Mouse (Mus musculus): Measurements from ENCODE around the gene Tmed10. TPM values are rescaled to one million over a fixed set of nuclear protein-coding genes. Genes with fewer than 3 reads are reported as not detected.

Tmed10 gene
- polyA plus RNA-seq, 1 experiment from 2014 or later, result 357 TPM

GRCm38 (mm10) chr12:85339947-85340346 lies 34.7 kb downstream of the Tmed10 start:
- no peak; the same call in 1 of the 2 replicates for TF ChIP-seq CTCF (IDR thresholded peaks at IDR 0.05; ENCODE audit: low read depth)
- H3K9me3 ChIP-seq (replicated peaks; ENCODE audit: low read length), result no peaks in the 10 kb centered on the region
- DNase-seq (ENCODE audit: low spot score) (peak; percentile 37), ATAC-seq (replicated peaks; ENCODE audit: low FRiP score, low read depth) (no peak)
- H3K27ac ChIP-seq, result 0 out of 2 replicates have a peak overlapping the region, but pooled peaks have one; percentile 19
- peak overlapping the region; percentile 90 for H3K4me2 ChIP-seq (ENCODE audit: low read length)
- H3K36me3 ChIP-seq (ENCODE audit: insufficient read depth, low read length), result peaks cover 6% of the 10 kb centered on the region; the same call in 1 of the 2 replicates
- 38% methylated on average over 4 of the region's 4 CpGs for WGBS
- H3K4me1 ChIP-seq (replicated peaks; ENCODE audit: insufficient read depth, low read length), result peaks cover 8% of the 10 kb centered on the region
- H3K9ac ChIP-seq (ENCODE audit: low read depth, low read length), result no peak overlapping the region
- no peaks in the 10 kb centered on the region for H3K27me3 ChIP-seq (ENCODE audit: insufficient read depth, low read length)
- peak overlapping the region; percentile 99 for H3K4me3 ChIP-seq (replicated peaks; ENCODE audit: low read depth, low read length)

DNA sequence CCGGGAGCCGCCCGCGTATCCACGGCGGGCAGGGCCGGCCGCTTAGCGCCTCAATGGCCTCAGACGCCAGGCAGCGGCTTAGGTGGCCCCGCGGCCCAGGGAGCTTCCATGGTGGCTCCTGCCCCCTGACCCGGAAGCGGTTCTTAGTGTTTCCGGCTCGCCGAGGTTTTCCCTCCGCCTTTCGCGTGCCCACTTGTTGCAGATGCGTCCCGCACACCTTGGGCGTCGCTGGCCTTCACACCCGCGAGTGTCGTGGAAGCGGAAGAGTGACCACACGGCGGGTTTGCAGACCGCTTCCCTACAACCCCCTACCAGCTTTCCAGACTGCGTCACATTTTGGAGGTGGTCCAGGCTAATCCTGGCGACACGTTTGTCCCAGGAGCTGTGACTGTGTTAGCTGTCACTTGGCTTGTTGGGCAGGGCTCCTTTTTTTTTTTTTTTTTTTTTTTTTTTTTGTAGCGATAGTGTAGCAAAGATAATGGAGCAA lies 35.4 kb downstream of the Tmed10 start, which contains the start of gene Nek9:
Nek9 (minus strand) TSS at position 120 of the 487 bp plus-strand sequence.
- WGBS, result under 1% methylated on average over 36 of the region's 36 CpGs
- Histone ChIP-seq H3K27ac (peak within 1 kb of the TSS; percentile 92), H3K9me3 (replicated peaks; ENCODE audit: low read length) (no peaks in the 10 kb centered on the region), H3K9ac (ENCODE audit: low read depth, low read length) (peak within 1 kb of the TSS; percentile 99), H3K4me1 (replicated peaks; ENCODE audit: insufficient read depth, low read length) (peaks cover 8% of the 10 kb centered on the region), H3K4me2 (ENCODE audit: low read length) (peak within 1 kb of the TSS; percentile 90), H3K4me3 (replicated peaks; ENCODE audit: low read depth, low read length) (peak within 1 kb of the TSS; percentile 99), H3K36me3 (ENCODE audit: insufficient read depth, low read length) (peaks cover 9% of the 10 kb centered on the region), H3K27me3 (ENCODE audit: insufficient read depth, low read length) (no peaks in the 10 kb centered on the region)
- DNase-seq (ENCODE audit: low spot score) (peak; percentile 94), ATAC-seq (replicated peaks; ENCODE audit: low FRiP score, low read depth) (peak; percentile 85)
- no peak for TF ChIP-seq CTCF (IDR thresholded peaks at IDR 0.05; ENCODE audit: low read depth)

- H3K4me1 ChIP-seq (replicated peaks; ENCODE audit: insufficient read depth, low read length), result peaks cover 8% of the 10 kb centered on the region
- H3K36me3 ChIP-seq (ENCODE audit: insufficient read depth, low read length), result peaks cover 14% of the 10 kb centered on the region
- H3K9me3 ChIP-seq (replicated peaks; ENCODE audit: low read length), result no peaks in the 10 kb centered on the region
- H3K9ac ChIP-seq (ENCODE audit: low read depth, low read length), result peak overlapping the region; percentile 99
- ATAC-seq (replicated peaks; ENCODE audit: low FRiP score, low read depth), result peak; percentile 67
- peak; percentile 41 for DNase-seq (ENCODE audit: low spot score)
- TF ChIP-seq CTCF (IDR thresholded peaks at IDR 0.05; ENCODE audit: low read depth), result no peak
- H3K27ac ChIP-seq, result peak overlapping the region; percentile 92
- H3K27me3 ChIP-seq (ENCODE audit: insufficient read depth, low read length), result no peaks in the 10 kb centered on the region
- peak overlapping the region; percentile 90 for H3K4me2 ChIP-seq (ENCODE audit: low read length)
- WGBS, result 1% methylated on average over 42 of the region's 42 CpGs
- peak overlapping the region; percentile 99 for H3K4me3 ChIP-seq (replicated peaks; ENCODE audit: low read depth, low read length)
Measured at GRCm38 (mm10) chr12:85338815-85339214, 35.8 kb downstream of the Tmed10 start.

DNA sequence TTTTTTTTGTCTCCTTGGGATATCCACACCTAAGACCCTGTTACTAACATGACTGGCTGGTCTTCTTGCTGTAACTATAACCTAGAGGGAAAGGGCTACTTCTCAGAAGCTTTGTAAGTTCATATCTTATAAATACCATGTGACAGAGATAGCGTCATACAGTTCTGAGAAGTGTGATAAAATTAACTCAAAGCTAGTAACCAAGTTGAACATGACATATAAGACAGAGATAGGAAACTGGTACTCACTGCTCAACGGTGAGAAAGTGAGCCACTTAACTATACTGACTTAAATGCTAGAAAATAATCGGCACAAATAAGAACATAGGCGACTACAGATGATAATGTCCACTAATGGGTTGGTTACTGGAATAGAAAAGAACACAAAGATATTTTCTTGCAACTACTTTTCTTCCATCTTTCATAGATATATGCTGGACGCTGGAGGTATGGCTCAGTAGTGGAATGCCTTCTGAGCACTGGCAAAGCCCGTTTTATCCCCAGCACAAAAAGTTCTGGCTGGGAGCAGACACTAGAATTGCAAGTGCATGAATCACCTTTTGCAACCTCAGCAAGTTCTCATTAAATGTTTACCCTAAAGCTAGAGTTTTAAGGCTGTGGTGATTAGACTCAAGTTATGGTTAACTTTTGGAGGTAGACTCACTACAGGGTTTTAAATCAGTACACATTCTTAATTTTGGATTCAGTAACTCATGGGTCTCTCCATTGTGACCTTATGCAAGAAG lies 36.9 kb downstream of the Tmed10 start:
- Histone ChIP-seq H3K9ac (ENCODE audit: low read depth, low read length) (no peak overlapping the region; the same call in none of the 2 replicates), H3K4me3 (replicated peaks; ENCODE audit: low read depth, low read length) (peak overlapping the region; percentile 99; the same call in 1 of the 2 replicates), H3K4me1 (replicated peaks; ENCODE audit: insufficient read depth, low read length) (peaks cover 8% of the 10 kb centered on the region), H3K27ac (no peak overlapping the region), H3K36me3 (ENCODE audit: insufficient read depth, low read length) (peaks cover 21% of the 10 kb centered on the region), H3K9me3 (replicated peaks; ENCODE audit: low read length) (no peaks in the 10 kb centered on the region), H3K4me2 (ENCODE audit: low read length) (peak overlapping the region; percentile 90), H3K27me3 (ENCODE audit: insufficient read depth, low read length) (no peaks in the 10 kb centered on the region)
- DNase-seq (ENCODE audit: low spot score) (no peak), ATAC-seq (replicated peaks; ENCODE audit: low FRiP score, low read depth) (no peak)
- no peak for TF ChIP-seq CTCF (IDR thresholded peaks at IDR 0.05; ENCODE audit: low read depth)
- WGBS, result 81% methylated on average over 6 of the region's 6 CpGs

- Histone ChIP-seq H3K27ac (no peak overlapping the region), H3K4me3 (replicated peaks; ENCODE audit: low read depth, low read length) (no peak overlapping the region), H3K27me3 (ENCODE audit: insufficient read depth, low read length) (no peaks in the 10 kb centered on the region), H3K9me3 (replicated peaks; ENCODE audit: low read length) (no peaks in the 10 kb centered on the region), H3K9ac (ENCODE audit: low read depth, low read length) (no peak overlapping the region), H3K4me2 (ENCODE audit: low read length) (no peak overlapping the region), H3K4me1 (replicated peaks; ENCODE audit: insufficient read depth, low read length) (no peaks in the 10 kb centered on the region), H3K36me3 (ENCODE audit: insufficient read depth, low read length) (peaks cover 58% of the 10 kb centered on the region)
- WGBS, result 92% methylated on average over 7 of the region's 7 CpGs
- TF ChIP-seq CTCF (IDR thresholded peaks at IDR 0.05; ENCODE audit: low read depth), result no peak
- DNase-seq (ENCODE audit: low spot score) (no peak), ATAC-seq (replicated peaks; ENCODE audit: low FRiP score, low read depth) (no peak)
Measured at GRCm38 (mm10) chr12:85330153-85330552, 44.5 kb downstream of the Tmed10 start.

GRCm38 (mm10) chr12:85308651-85309050 lies 66.0 kb downstream of the Tmed10 start:
- ATAC-seq (replicated peaks; ENCODE audit: low FRiP score, low read depth), result no peak
- no peak overlapping the region for H3K9ac ChIP-seq (ENCODE audit: low read depth, low read length)
- no peaks in the 10 kb centered on the region for H3K27me3 ChIP-seq (ENCODE audit: insufficient read depth, low read length)
- H3K9me3 ChIP-seq (replicated peaks; ENCODE audit: low read length), result no peaks in the 10 kb centered on the region
- H3K27ac ChIP-seq, result no peak overlapping the region
- no peak for TF ChIP-seq CTCF (IDR thresholded peaks at IDR 0.05; ENCODE audit: low read depth)
- H3K4me3 ChIP-seq (replicated peaks; ENCODE audit: low read depth, low read length), result no peak overlapping the region
- H3K4me2 ChIP-seq (ENCODE audit: low read length), result no peak overlapping the region
- peaks cover 63% of the 10 kb centered on the region for H3K36me3 ChIP-seq (ENCODE audit: insufficient read depth, low read length)
- 91% methylated on average over 3 of the region's 3 CpGs for whole genome bisulfite sequencing
- DNase-seq (ENCODE audit: low spot score), result no peak
- peaks cover 5% of the 10 kb centered on the region for H3K4me1 ChIP-seq (replicated peaks; ENCODE audit: insufficient read depth, low read length)

Data from kidney, postnatal 0 days (tissue).